Mouse (Mus musculus) cortical plate, adult 2 months (tissue): Measurements from ENCODE around the gene Ppcdc.

ENCODE experiments used
- CTCF ChIP-seq: fragments of 200-500 bp; IDR thresholded peaks from 2 replicates; pipeline ENCODE4 v1.5.1; 2011; ENCODE audit warnings: mild to moderate bottlenecking, control low read depth, low read length; ENCODE audit not compliant: insufficient read depth; ENCODE audit errors: extremely low read depth
- POLR2A ChIP-seq: fragments of 200-500 bp; IDR thresholded peaks from 2 replicates; pipeline ENCODE4 v1.6.1; 2011; ENCODE audit warnings: mild to moderate bottlenecking, low read length, control low read depth; ENCODE audit not compliant: insufficient read depth; ENCODE audit errors: extremely low read depth

- TF ChIP-seq CTCF (no peak), POLR2A (no peak)
Measured at GRCm38 (mm10) chr9:57431202-57431601, 8.7 kb downstream of the Ppcdc start.
